Mouse (Mus musculus): ENCODE results near the gene Prm2.

DNA sequence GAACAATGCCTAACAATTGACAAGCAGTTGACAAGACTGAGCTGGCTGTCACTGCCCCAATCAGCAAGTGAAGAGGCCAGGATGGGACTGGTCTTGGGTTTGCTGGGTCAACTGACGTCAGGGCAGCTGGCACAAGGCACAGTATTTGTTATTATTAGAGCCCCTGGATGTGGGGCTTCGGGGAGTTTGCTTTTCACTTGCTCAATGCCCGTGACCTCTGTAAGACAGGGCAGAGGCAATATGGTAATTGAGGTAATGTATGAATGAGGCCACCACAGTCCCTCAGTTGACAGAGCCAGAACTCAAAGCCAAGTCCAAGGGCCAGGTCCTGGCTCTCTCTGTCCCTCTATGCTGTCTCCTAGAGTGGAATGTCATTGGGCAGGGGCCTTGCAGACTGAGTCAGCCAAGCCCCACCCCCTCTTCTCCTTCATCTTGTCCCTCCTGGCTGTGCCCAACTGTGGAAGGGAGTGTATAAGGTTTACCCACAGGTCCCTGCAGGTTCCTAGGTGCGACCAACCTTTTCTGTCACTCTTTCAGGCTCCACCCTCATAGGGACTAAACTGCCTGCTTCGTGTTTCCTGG is 18.3 kb downstream of the Prm2 start:
- TF ChIP-seq CTCF (IDR thresholded peaks at IDR 0.05; ENCODE audit: borderline replicate concordance, insufficient read depth, low read depth, low read length): no peak
- no peak for TF ChIP-seq POLR2A (IDR thresholded peaks at IDR 0.05; ENCODE audit: borderline replicate concordance, insufficient read depth, low read length)

Data from cerebellum, adult 2 months (tissue).